Mouse (Mus musculus): ENCODE data around the gene Kcp.

GRCm38 (mm10) chr6:29426331-29426730, 81.4 kb downstream of the Kcp start:
- no peak for TF ChIP-seq CTCF (IDR thresholded peaks at IDR 0.05; ENCODE audit: control insufficient read depth, insufficient read depth, insufficient read length)
- no peak for TF ChIP-seq USF1 (IDR thresholded peaks at IDR 0.05; ENCODE audit: low read depth)
- TF ChIP-seq MYOD1 (IDR thresholded peaks at IDR 0.05; ENCODE audit: control insufficient read depth, insufficient read length, low read depth), result no peak

Measured in C2C12 (cell line).